Mouse (Mus musculus): ENCODE data around the gene Palld. TPM values are rescaled to one million over a fixed set of nuclear protein-coding genes. Genes with fewer than 3 reads are reported as not detected.

Palld gene
- total RNA-seq (2015; ENCODE audit: low replicate concordance): 0.63 TPM in 1 of 2 replicates, not detected in the other
- total RNA-seq (2017; ENCODE audit: low replicate concordance): 0.68 and 1.1 TPM in 2 replicates

DNA sequence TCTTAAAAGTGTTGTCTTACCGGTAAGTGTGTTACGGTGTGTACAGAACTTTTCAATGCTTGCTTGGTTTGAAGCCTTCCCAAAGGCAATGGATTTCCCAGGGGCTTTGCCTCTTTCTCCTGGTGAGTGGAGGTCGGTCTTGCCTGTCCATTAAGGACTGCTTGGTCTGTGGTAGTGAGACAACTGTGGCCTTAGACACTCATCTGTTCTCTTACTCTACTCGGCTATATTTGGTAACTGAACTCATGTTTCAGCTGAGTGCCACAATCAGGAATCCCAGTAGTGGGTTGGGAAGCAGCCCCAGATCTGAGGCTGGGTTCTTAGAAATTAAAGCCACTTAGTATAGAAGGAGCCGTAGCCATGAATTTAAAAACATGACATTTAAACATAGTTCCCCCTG is at the start of gene Palld:
Palld (minus strand) TSS at position 170 of the 400 bp plus-strand sequence.
- no peak for ATAC-seq (replicated peaks; ENCODE audit: low FRiP score, poor library complexity, severe bottlenecking)

GRCm38 (mm10) chr8:61937576-61937975 is 35.1 kb upstream of the Palld start:
- no peak for ATAC-seq (replicated peaks; ENCODE audit: low FRiP score, poor library complexity, severe bottlenecking)

- ATAC-seq (replicated peaks; ENCODE audit: low FRiP score, poor library complexity, severe bottlenecking): no peak
Measured at GRCm38 (mm10) chr8:61933243-61933642, 30.8 kb upstream of the Palld start.

GRCm38 (mm10) chr8:61927777-61928494 is 25.4 kb upstream of the Palld start, which contains the start of gene Ddx60:
Ddx60 (plus strand) TSS chr8:61928087.
- ATAC-seq (replicated peaks; ENCODE audit: low FRiP score, poor library complexity, severe bottlenecking): peak; percentile 73

DNA sequence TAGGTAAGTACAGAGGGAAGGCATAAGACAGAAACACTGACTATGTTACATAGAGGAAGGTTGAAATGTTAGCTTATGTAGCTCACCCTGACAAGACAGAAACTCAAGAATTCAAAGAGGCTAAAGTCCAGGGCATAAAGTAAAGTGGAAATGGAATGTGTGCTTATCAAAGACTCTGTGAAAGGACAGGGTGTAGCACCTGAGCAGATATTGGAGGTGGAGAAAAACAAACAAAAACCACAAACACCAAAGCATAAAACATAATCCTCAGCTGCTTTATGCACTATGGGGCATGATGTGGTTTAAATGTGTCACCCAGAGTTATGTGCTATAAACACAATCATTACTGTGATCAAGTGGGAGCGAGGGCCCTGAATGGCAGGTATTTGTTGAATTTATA is 22.0 kb upstream of the Palld start:
- ATAC-seq (replicated peaks; ENCODE audit: low FRiP score, poor library complexity, severe bottlenecking): no peak

DNA sequence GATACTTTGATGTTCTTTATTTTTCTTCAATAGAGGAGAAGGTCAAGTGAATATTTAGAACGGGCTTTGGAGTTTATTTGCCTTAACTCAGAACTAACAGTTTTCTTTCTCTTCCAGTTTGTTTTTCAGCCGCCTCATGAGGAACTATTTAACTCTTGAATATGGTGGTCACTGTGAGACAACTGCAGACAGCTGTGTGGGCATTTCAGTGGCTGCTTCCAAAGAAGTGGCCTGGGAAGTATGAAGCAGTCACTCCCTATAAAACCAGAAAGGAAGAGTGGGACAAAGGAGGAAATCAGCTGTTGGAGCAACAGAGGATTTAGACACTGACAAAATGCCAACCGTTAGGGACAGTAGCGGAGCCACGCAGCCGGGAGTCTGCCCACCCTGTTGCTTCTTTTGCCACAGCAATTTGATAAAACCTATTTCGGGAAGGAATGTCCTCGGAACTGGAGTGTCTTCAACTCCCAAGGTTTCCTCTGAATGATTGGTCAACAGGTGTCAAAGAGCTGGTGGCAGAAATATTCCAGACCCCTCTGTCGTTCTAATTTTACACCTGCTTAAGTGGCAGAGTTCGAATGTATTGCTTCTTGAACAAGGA is 19.1 kb upstream of the Palld start:
- ATAC-seq (replicated peaks; ENCODE audit: low FRiP score, poor library complexity, severe bottlenecking): no peak

DNA sequence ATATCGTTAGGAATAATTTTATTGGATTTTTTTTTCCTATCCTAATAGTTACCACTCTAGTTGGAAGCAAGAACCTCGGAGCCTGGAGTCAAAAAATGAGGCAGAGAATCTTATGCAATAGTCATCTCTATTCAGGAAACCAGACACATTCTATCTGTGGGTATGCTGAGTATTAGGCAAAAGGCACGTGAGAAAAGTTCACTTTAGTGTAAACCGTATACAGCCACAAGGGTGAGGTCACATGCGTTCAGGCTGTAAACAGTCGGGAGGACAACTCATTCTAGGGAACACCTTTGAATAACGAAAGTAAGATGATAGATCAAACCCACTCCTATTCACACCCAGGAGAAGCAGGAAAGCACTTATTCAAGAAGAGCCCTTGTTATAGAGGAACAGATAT is 17.9 kb upstream of the Palld start:
- ATAC-seq (replicated peaks; ENCODE audit: low FRiP score, poor library complexity, severe bottlenecking): no peak

DNA sequence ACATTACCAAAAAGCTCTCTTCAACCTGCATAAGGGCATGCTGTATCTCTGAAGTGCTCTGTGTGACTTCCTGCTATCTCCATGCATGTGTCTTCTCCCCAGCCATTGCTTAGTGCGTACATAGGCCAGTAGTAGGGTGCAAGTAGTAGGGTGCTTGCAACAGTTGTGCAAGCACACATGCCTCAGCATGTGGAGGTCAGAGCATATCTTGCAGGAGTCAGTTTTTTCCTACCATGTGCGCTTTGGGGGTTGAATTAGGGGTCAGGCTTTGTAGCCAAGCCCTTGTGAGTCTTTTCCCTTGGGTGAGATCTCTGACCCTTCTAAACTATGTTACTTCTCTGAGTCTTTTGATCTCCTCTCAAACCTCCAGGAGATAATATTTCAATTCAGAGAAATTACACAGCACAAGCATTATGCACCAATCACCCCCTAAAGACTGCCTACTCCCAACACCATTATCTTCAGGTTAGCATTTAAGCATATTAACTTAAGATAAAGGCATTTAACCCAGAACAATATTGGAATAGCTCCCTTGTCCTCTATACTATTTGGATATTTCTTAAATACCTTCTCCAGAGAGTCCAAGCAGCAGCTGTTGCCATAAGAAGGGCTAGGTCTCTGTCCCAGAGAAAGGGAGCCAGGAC is 16.8 kb upstream of the Palld start:
- ATAC-seq (replicated peaks; ENCODE audit: low FRiP score, poor library complexity, severe bottlenecking): no peak

DNA sequence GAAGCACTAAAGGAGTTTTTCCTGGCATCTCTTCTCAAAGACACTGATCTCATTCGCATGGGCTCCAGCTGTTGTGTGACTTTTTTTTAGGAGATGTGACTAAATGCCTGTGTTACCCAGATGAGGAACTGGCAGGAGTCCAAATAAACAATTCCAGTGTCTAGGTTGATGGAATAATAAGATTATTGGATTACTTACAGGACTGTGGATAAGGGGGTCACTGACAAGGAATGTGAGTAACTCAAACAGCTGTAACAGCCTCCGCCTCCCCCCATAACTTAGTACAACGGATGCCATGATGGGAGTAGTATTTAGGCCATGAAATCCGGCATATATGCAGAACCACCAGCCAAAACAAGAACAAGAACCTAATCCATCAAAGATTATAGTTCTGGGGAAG is 14.8 kb upstream of the Palld start:
- ATAC-seq (replicated peaks; ENCODE audit: low FRiP score, poor library complexity, severe bottlenecking): no peak

GRCm38 (mm10) chr8:61913957-61914356 is 11.5 kb upstream of the Palld start:
- no peak for ATAC-seq (replicated peaks; ENCODE audit: low FRiP score, poor library complexity, severe bottlenecking)

DNA sequence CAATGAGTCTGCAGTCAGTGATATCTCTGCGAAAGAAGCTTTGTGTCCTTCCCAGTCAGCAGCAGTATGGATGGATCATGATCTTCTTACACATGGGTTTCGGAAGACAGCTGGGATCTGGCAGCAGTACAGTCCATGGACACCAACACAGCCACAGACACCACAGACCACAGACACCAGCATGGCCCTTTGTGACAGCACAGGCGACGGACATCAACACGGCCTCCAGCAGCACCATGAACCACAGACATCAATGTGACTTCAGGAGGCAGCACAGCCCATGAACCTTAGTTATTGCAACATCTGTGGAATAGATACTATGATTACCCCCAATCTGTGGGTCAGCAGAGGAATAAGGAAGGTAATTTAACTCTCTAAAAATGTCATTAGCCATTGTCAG is 10.3 kb upstream of the Palld start:
- no peak for ATAC-seq (replicated peaks; ENCODE audit: low FRiP score, poor library complexity, severe bottlenecking)

GRCm38 (mm10) chr8:61909313-61909712 is 6.8 kb upstream of the Palld start:
- ATAC-seq (replicated peaks; ENCODE audit: low FRiP score, poor library complexity, severe bottlenecking): no peak

GRCm38 (mm10) chr8:61908303-61909215 is 6.1 kb upstream of the Palld start:
- no peak for ATAC-seq (replicated peaks; ENCODE audit: low FRiP score, poor library complexity, severe bottlenecking)

DNA sequence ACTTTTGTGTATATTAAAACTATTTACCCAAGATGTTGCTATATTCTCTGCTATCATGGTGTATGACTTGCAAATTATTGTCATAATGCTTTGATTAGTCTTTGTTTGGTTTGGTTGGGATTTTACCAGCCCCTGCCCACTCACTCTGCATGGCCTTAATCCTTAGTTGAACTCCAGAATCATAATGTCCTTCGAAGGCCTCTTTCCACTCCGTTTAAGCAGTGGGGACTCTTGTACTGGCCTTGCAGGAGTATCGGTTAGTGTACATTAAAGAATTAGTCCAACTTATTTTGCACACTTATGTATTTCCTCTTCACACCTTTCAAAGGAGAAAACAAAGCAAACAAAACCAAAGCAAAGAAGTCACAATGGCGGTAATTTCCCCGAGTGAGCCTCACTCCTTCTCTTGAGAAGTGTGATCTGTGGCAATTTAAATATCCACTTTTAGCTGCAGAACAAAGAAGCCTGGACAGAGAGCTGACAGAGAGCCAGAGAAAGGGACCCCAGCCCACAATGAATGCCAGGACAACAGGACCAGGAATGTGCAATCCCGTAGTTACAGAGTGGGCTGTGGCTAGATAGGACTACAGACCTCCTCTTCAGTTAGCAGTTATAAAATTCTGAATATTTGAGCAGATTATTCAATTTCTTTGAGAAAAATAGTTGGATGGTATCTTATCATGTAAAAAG is 1.3 kb downstream of the Palld start:
- ATAC-seq (replicated peaks; ENCODE audit: low FRiP score, poor library complexity, severe bottlenecking): no peak

DNA sequence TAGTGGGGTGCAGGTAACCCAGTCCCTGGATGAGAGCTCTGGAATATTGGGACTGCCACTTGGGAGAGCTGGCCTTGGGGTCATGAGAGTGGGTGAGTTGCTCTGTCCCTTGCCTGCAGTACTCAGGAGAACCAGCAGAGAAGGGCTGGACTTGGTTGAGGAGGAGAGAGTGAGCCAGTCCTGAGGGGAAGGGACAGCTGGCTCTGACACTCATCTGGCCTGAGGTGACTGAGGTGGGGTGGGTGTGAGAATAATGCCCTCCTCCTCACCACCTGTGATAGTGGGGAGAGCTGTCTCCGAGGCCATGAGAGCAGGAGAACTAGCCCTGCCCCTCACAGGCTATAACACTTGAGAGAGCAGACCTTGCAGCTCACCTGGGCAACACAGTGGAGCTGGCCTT is 5.1 kb downstream of the Palld start:
- ATAC-seq (replicated peaks; ENCODE audit: low FRiP score, poor library complexity, severe bottlenecking): no peak

DNA sequence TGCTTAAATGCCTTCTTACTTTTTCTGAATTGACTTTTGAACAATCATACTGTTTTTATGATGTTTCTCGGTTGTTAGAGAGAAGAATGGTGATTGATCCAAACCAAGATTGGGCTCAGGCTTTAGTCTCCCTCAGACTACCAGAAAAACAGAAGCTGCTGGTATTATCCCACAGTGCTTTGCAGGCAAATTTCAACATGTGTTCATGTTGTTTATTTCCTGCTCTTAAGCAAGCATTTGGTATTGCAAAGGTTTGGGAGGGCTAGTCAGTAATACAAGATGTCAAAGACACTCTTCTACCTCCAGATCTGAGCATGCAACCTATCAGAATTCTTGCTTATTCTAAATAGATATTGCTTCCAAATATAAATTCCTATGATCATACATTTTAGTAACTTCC is 5.7 kb downstream of the Palld start:
- no peak for ATAC-seq (replicated peaks; ENCODE audit: low FRiP score, poor library complexity, severe bottlenecking)

- no peak for ATAC-seq (replicated peaks; ENCODE audit: low FRiP score, poor library complexity, severe bottlenecking)
Measured at GRCm38 (mm10) chr8:61894062-61894461, 8.4 kb downstream of the Palld start.

DNA sequence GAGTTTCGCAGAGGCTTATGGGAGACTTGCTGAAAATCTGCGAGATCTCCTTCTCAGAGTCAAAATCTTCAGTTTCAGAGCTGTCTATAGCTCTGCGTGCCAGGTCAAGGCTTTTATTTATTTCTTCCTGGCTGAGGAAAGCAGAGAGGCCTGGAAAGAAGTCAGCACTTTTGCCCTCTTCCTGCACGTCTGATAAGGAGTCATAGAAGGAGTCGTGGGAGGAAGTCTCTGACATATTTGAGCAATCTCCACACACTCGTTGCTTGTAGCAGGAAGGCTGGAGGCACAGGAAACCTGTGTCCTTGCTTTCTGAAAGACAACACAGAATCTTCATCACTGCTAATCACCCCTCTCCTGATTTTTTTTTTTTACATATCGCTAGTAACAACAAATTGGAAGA is 24.9 kb downstream of the Palld start:
- no peak for ATAC-seq (replicated peaks; ENCODE audit: low FRiP score, poor library complexity, severe bottlenecking)

- ATAC-seq (replicated peaks; ENCODE audit: low FRiP score, poor library complexity, severe bottlenecking): no peak
Measured at GRCm38 (mm10) chr8:61875290-61875689, 27.2 kb downstream of the Palld start.
